Mouse (Mus musculus): ENCODE results near the gene Gm28043.

- no peak for TF ChIP-seq CTCF (IDR thresholded peaks at IDR 0.05; ENCODE audit: control insufficient read depth, insufficient read depth, insufficient replicate concordance, low read depth, low read length)
- no peak for TF ChIP-seq POLR2A (IDR thresholded peaks at IDR 0.05; ENCODE audit: control insufficient read depth, low read depth, low read length)
Observed at GRCm38 (mm10) chr17:29711076-29711744, 96.5 kb downstream of the Gm28043 start.

Data from testis, adult 2 months (tissue).